Mouse (Mus musculus) cerebellum, adult 2 months (tissue): ENCODE measurements at regions not wholly inside any gene's neighbourhood (a gene's known extent, or its start where the extent isn't known, plus 50 kb on each side); places are given as distances from the start of the nearest gene placed in this dataset.

Experiments
- CTCF ChIP-seq: fragments of 200-500 bp; IDR thresholded peaks from 2 replicates; pipeline ENCODE4 v1.5.1; 2011; ENCODE audit warnings: low read depth, mild to moderate bottlenecking, control low read depth, low read length, moderate library complexity, borderline replicate concordance; ENCODE audit not compliant: insufficient read depth
- POLR2A ChIP-seq: fragments of 200-500 bp; IDR thresholded peaks from 2 replicates; pipeline ENCODE4 v1.6.1; 2011; ENCODE audit warnings: low read length, control low read depth, borderline replicate concordance; ENCODE audit not compliant: insufficient read depth

DNA sequence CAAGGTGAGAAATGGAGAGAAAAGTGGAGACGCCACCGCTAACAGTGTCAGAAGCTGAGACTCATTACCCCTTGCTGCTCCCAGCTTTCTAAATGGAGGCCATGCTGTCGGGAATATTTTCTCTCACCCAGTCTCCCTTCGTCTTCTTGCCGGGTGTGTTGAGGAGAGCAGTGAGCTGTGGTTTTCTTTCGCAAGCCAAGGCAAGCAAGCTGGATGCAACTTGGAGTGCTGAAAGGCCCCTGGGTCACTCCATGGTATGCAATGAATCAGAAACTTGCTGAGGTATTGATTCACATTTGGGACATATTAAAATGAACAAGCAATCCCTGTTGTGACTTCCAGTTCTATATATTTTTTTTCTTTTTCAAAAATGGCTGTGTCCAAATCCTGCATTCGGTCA lies 308.8 kb upstream of the Sox9 start:
- TF ChIP-seq CTCF (no peak), POLR2A (no peak)
